Mouse (Mus musculus) limb, embryonic 15.5 days (tissue): Measurements from ENCODE around the gene Pias3. TPM values are rescaled to one million over a fixed set of nuclear protein-coding genes. Genes with fewer than 3 reads are reported as not detected.
"Not testable (repeated sequence)": the region's sequence is repeated elsewhere in the genome, so short reads cannot be mapped to it uniquely, and the experiment has no call there.

Source experiments
- ATAC-seq: fragments of 200-750 bp; cut with Nextera tagmentation; 2 replicates; pipeline ENCODE4 v1.8.0; 2017; ENCODE audit warnings: low read depth, moderate TSS enrichment; ENCODE audit not compliant: insufficient number of reproducible peaks, low FRiP score, low TSS enrichment
- H3K27ac ChIP-seq: fragments of 300-500 bp; sonication (generic); 2 replicates; pipeline ENCODE4 v1.5.1; 2015; ENCODE audit warnings: moderate library complexity, mild to moderate bottlenecking, inconsistent platforms
- H3K27me3 ChIP-seq: fragments of 300-500 bp; sonication (generic); 2 replicates; pipeline ENCODE4 v1.6.1; 2015; ENCODE audit warnings: inconsistent platforms
- H3K36me3 ChIP-seq: fragments of 300-500 bp; sonication (generic); 2 replicates; pipeline ENCODE4 v1.6.1; 2015; ENCODE audit warnings: inconsistent platforms
- H3K4me1 ChIP-seq: fragments of 300-500 bp; sonication (generic); 2 replicates; pipeline ENCODE4 v1.6.1; 2015; ENCODE audit warnings: inconsistent platforms
- H3K4me2 ChIP-seq: fragments of 300-500 bp; sonication (generic); 2 replicates; pipeline ENCODE4 v1.6.1; 2015; ENCODE audit warnings: mild to moderate bottlenecking, inconsistent platforms
- H3K4me3 ChIP-seq: fragments of 300-500 bp; sonication (generic); 2 replicates; pipeline ENCODE4 v1.5.1; 2015; ENCODE audit warnings: mild to moderate bottlenecking, inconsistent platforms
- H3K9ac ChIP-seq: fragments of 300-500 bp; sonication (generic); 2 replicates; pipeline ENCODE4 v1.6.1; 2015; ENCODE audit warnings: inconsistent platforms
- H3K9me3 ChIP-seq: fragments of 300-500 bp; sonication (generic); 2 replicates; pipeline ENCODE4 v1.6.1; 2016; ENCODE audit warnings: inconsistent platforms
- WGBS: fragments of 180-500 bp; shearing (Covaris S2); methylation state at CpG from one replicate; pipeline ENCODE4 v1.1.7; 2015; 5-methylcytosine and 5-hydroxymethylcytosine counted together
- polyA plus RNA-seq: library from polyadenylated mRNA; unstranded; fragments of >200 nt; fragmentation: Nextera tagmentation; extraction: Ambion mirVana; gene quantifications from 2 replicates; pipeline ENCODE4 v1.2.1, GENCODE M21; 2015

The Pias3 gene
- polyA plus RNA-seq, 1 experiment from 2014 or later = 65.2 TPM

DNA sequence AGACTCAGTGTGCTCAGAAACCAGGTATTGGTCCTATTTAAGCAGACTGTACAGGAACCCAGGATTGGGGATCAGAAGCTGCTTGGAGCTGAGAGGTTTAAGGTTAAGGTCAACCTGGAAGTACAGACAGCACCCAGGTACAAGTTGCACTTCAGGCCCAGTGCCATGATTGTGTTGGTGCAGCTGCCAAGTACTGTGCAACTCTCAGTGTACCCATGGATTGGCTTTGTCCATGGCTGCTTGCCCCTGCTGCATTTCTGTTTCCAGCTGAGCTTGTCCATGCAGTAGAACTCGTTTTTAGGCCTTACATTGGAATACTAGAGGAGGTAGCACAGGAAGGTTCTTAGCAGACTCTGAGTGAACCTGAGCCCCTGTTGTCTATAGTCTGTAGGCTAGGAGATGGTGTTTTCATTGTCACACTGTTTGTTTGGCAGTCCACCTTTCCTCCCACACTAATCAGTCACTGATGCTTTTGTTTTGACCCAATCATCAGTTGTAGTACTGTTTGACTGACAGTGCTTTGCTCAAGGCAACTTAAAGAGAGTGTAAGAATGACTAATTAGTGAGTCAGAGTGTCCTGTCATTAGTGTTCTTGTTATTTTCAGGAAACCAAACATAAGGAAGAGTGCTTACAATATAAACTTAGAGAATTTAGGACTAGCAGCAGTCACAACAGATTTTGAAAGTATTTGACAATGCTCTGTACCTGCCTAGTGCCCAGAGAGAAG, 41.0 kb downstream of the Pias3 start:
- Histone ChIP-seq H3K9me3 (no peaks in the 10 kb centered on the region), H3K27me3 (no peaks in the 10 kb centered on the region), H3K27ac (no peak overlapping the region), H3K4me3 (no peak overlapping the region), H3K9ac (no peak overlapping the region), H3K4me1 (peaks cover 3% of the 10 kb centered on the region; the same call in 1 of the 2 replicates), H3K4me2 (no peak overlapping the region), H3K36me3 (no peaks in the 10 kb centered on the region)
- no peak for ATAC-seq
- WGBS = 47% methylated on average over 1 of the region's 1 CpGs

DNA sequence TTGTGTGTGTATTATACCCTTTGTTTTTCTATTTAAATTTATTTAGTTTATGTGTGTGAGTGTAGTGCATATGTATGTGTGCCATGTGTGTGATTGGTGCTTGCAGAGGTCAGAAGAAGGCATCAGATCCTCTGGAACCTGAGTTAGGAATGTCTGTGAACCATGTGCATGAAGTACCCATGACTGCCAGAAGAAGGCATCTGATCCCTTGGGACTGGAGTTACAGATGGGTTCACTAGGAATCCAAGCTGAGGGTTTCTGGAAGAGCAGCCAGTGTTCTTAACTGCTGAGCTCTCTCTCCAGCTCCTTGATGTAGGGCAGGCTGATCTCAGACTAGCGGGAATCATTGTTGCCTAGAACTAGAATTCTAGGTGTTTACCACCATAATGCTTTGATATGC, 41.8 kb downstream of the Pias3 start:
- no peaks in the 10 kb centered on the region for H3K36me3 ChIP-seq
- H3K4me1 ChIP-seq = peaks cover 3% of the 10 kb centered on the region; the same call in 1 of the 2 replicates
- ATAC-seq = no peak
- no peaks in the 10 kb centered on the region for H3K27me3 ChIP-seq
- WGBS = 83% methylated on average over 1 of the region's 1 CpGs
- no peak overlapping the region for H3K27ac ChIP-seq
- H3K9me3 ChIP-seq = no peaks in the 10 kb centered on the region
- no peak overlapping the region for H3K4me3 ChIP-seq
- no peak overlapping the region for H3K9ac ChIP-seq
- no peak overlapping the region for H3K4me2 ChIP-seq

DNA sequence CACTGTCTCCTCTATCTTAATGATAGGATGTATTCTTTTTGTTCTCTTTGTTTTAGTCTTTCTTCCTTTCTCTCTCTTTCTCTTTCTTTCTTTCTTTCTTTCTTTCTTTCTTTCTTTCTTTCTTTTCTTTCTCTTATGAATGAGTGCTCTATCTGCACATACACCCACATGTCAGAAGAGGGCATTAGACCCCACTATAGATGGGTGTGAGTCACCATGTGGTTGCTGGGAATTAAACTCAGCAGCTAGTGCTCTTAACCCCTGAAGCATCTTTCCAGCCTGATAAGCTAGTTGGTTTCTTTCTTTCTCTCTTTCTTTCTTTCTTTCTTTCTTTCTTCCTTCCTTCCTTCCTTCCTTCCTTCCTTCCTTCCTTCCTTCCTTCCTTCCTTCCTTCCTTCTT, 44.1 kb downstream of the Pias3 start:
- not testable (repeated sequence) for ATAC-seq

DNA sequence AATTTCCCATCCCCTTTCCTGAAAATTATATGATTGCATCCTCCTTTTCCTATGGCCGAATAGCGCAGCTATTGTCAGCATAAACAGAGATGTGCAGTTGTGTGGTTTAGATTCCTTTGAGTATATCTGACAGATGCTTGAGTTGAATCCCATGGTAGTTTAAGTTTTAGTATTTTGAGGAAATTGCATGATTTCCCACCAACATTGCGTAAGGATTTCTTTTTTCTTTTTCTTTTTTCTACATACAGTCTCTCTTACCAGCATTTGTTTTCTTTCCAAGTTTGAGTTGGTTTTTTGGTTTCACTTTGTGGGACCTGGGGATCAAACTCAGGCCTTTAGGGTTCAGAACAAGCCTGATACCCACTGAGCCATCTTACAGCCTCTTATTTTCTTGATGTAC, 48.2 kb downstream of the Pias3 start:
- no peak for ATAC-seq
- no peak overlapping the region for H3K9ac ChIP-seq
- H3K9me3 ChIP-seq = no peaks in the 10 kb centered on the region
- H3K36me3 ChIP-seq = no peaks in the 10 kb centered on the region
- no peak overlapping the region for H3K27ac ChIP-seq
- H3K27me3 ChIP-seq = no peaks in the 10 kb centered on the region
- H3K4me1 ChIP-seq = no peaks in the 10 kb centered on the region
- WGBS = 94% methylated on average over 3 of the region's 3 CpGs
- H3K4me2 ChIP-seq = no peak overlapping the region
- no peak overlapping the region for H3K4me3 ChIP-seq

More for the DNA sequence above, 44.1 kb downstream of the Pias3 start:
- not testable (repeated sequence) for H3K4me1 ChIP-seq, H3K9me3 ChIP-seq, H3K4me3 ChIP-seq, H3K27me3 ChIP-seq, H3K36me3 ChIP-seq, H3K4me2 ChIP-seq, H3K9ac ChIP-seq, H3K27ac ChIP-seq

DNA sequence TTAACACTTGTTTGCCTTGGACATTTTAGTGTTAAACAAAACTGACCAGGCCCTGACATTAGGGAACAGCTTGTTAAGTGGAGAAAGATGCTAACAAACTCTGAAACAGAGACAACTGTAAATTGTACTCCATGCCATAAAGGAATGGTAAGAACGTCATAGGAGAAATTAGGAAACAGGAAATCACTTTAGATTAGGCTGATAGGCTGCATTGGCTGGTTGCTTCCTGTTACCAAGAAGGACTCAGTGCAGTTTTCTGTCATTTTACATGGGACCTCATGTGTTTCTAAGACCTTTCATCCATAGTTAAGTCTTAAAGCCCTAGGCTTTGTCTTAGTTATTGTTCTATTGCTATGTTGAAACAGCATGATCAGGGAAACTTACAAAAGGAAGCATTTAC, 50.6 kb downstream of the Pias3 start:
- WGBS = 51% methylated on average over 1 of the region's 1 CpGs
- no peak for ATAC-seq
- H3K4me1 ChIP-seq = no peaks in the 10 kb centered on the region
- no peak overlapping the region for H3K4me3 ChIP-seq
- H3K4me2 ChIP-seq = no peak overlapping the region
- H3K9me3 ChIP-seq = no peaks in the 10 kb centered on the region
- no peaks in the 10 kb centered on the region for H3K36me3 ChIP-seq
- no peak overlapping the region for H3K27ac ChIP-seq
- no peak overlapping the region for H3K9ac ChIP-seq
- no peaks in the 10 kb centered on the region for H3K27me3 ChIP-seq

Other genes with a start within 250 kb of the Pias3 start
- gene BC107364, start 244.1 kb upstream of the Pias3 start, polyA plus RNA-seq = 0.22 and 0.55 TPM in 2 replicates
- gene Hfe2, start 171.2 kb upstream of the Pias3 start, polyA plus RNA-seq = 8.7 and 18.4 TPM in 2 replicates
- 151 and 157 TPM in 2 replicates for gene Txnip, start 138.4 kb upstream of the Pias3 start, polyA plus RNA-seq
- 0.82 and 1.2 TPM in 2 replicates for gene Gm16253, start 119.4 kb upstream of the Pias3 start, polyA plus RNA-seq
- gene Polr3gl, start 102.2 kb upstream of the Pias3 start, polyA plus RNA-seq = 38.9 and 42.0 TPM in 2 replicates
- 1.9 and 2.7 TPM in 2 replicates for gene Ankrd34a, start 99.7 kb upstream of the Pias3 start, polyA plus RNA-seq
- 7.7 and 9.4 TPM in 2 replicates for gene Lix1l, start 95.2 kb upstream of the Pias3 start, polyA plus RNA-seq
- 102 and 120 TPM in 2 replicates for gene Rbm8a, start 66.5 kb upstream of the Pias3 start, polyA plus RNA-seq
- 56.6 and 57.5 TPM in 2 replicates for gene Pex11b, start 61.0 kb upstream of the Pias3 start, polyA plus RNA-seq
- gene Gm42957, start 60.9 kb upstream of the Pias3 start, polyA plus RNA-seq = 0.29 and 0.37 TPM in 2 replicates
- 4.9 and 5.7 TPM in 2 replicates for gene Itga10, start 50.8 kb upstream of the Pias3 start, polyA plus RNA-seq
- 11.4 and 12.8 TPM in 2 replicates for gene Ankrd35, start 26.3 kb upstream of the Pias3 start, polyA plus RNA-seq
- gene Nudt17, start 12.2 kb downstream of the Pias3 start, polyA plus RNA-seq = 16.8 and 17.9 TPM in 2 replicates
- gene Polr3c, start 31.2 kb downstream of the Pias3 start, polyA plus RNA-seq = 28.0 and 29.7 TPM in 2 replicates
- gene Rnf115, start 31.3 kb downstream of the Pias3 start, polyA plus RNA-seq = 37.8 and 37.9 TPM in 2 replicates
- gene Pdzk1, start 132.9 kb downstream of the Pias3 start, polyA plus RNA-seq = 0.06 TPM in 1 of 2 replicates, not detected in the other
- gene Cd160, start 133.0 kb downstream of the Pias3 start, polyA plus RNA-seq = 0.14 and 0.20 TPM in 2 replicates
- 26.0 and 29.3 TPM in 2 replicates for gene Gja5, start 208.3 kb downstream of the Pias3 start, polyA plus RNA-seq
- gene Gpr89, start 209.0 kb downstream of the Pias3 start, polyA plus RNA-seq = 40.2 and 40.5 TPM in 2 replicates
- not detected in 2 replicates for gene Gja8, start 229.6 kb downstream of the Pias3 start, polyA plus RNA-seq